ENCODE assay signal across 24 mouse cellular contexts in the genomic region with DNA sequence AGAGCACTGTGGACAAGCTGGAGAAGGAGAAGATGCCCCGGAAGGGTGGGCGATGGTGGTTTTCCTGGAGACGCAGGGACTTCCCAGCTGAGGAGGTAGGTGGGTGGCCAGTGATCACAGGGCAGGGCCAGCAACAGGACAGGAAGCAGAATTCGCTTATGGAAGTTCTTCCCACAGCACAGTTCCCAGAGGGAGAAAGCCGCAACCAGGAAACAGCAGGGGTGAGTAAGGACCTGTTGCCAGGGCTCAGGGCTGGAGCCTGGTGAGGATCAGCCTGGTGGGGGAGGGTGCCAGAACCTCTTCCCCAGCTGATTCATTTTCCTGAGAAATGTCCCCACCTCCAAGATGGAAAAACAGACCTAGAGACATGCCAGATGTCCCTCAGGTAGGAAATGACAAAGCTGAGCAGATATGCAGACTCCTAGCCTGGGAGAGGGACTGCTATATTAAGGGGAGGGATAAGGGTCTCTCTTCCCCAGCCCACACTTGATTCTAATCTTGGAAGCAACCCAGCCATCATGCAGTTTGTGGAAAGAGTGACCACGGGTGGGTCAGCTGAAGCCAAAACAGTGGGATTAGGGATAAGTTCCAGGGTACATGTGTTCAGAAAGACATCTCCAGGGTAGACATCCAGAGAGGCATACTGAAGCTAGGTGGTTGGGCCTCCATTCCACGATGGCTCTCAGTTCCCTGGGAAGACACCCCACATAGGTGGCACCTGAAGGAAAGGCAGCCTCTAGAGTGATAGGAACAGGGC. TPM values are rescaled to one million over a fixed set of nuclear protein-coding genes. Genes with fewer than 3 reads are reported as not detected.
"Had no signal": no experiment of that assay in that cellular context is flagged by ENCODE, and none has a peak within 500 bp of the region (broad histone marks: within the 10 kb centered on the region; RNA-seq: fewer than 3 reads in every experiment).

No protein-coding gene starts in this region.

- H3K4me1 ChIP-seq: midbrain, embryonic 12.5 days; midbrain, embryonic 15.5 days; neural tube, embryonic 12.5 days; neural tube, embryonic 15.5 days had no signal

- DNase-seq: kidney, postnatal 25 days; layer of hippocampus, adult 9-11 months; liver, postnatal 0 days; lung, embryonic 14.5 days; right cerebral cortex, adult 18-20 months; right cerebral cortex, postnatal 14 days; right cerebral cortex, postnatal 4 days; thymus, adult 2 months; thymus, postnatal 14 days; thymus, postnatal 4 days had no signal

- H3K9ac ChIP-seq: limb, embryonic 15.5 days; liver, embryonic 14.5 days; liver, postnatal 0 days; lung, embryonic 14.5 days; midbrain, embryonic 12.5 days; midbrain, embryonic 15.5 days; neural tube, embryonic 12.5 days; neural tube, embryonic 15.5 days had no signal

- H3K4me2 ChIP-seq: limb, embryonic 15.5 days; liver, embryonic 11.5 days; lung, embryonic 14.5 days; midbrain, embryonic 12.5 days; midbrain, embryonic 15.5 days; neural tube, embryonic 12.5 days; neural tube, embryonic 15.5 days had no signal

- ATAC-seq: liver, postnatal 0 days; lung, postnatal 0 days; midbrain, embryonic 15.5 days had no signal

- H3K27ac ChIP-seq: kidney, postnatal 0 days; layer of hippocampus, adult 2 months; limb, embryonic 15.5 days; liver, embryonic 14.5 days; macrophage; midbrain, embryonic 12.5 days; midbrain, embryonic 15.5 days; neural tube, embryonic 12.5 days; neural tube, embryonic 15.5 days; stomach, postnatal 0 days had no signal

- H3K36me3 ChIP-seq: midbrain, embryonic 12.5 days; midbrain, embryonic 15.5 days; neural tube, embryonic 12.5 days; neural tube, embryonic 15.5 days had no signal

- H3K27me3 ChIP-seq: limb, embryonic 15.5 days; midbrain, embryonic 12.5 days; midbrain, embryonic 15.5 days; neural tube, embryonic 12.5 days; neural tube, embryonic 15.5 days had no signal

- H3K4me3 ChIP-seq: layer of hippocampus, adult 2 months; limb, embryonic 15.5 days; midbrain, embryonic 12.5 days; midbrain, embryonic 15.5 days; neural tube, embryonic 12.5 days; neural tube, embryonic 15.5 days had no signal

- H3K9me3 ChIP-seq: limb, embryonic 15.5 days; midbrain, embryonic 12.5 days; midbrain, embryonic 15.5 days; neural tube, embryonic 12.5 days; neural tube, embryonic 15.5 days had no signal

RNA-seq across cellular contexts. Expression of gene Emilin3, which starts 10.3 kb away (rescaled TPM):
- total RNA-seq: megakaryocyte, adult 5-6 weeks had no signal
- polyA plus RNA-seq: large intestine, adult 2 months; liver, postnatal 0 days; macrophage had no signal

RNA-seq across cellular contexts. Expression of gene Lpin3, which starts 21.4 kb away (rescaled TPM):
- total RNA-seq: megakaryocyte, adult 5-6 weeks had no signal
- polyA plus RNA-seq: macrophage had no signal
